Mouse (Mus musculus): ENCODE results near the gene Plxnc1. TPM values are rescaled to one million over a fixed set of nuclear protein-coding genes. Genes with fewer than 3 reads are reported as not detected.

The Plxnc1 gene
- total RNA-seq, 2 experiments from 2014 or later: 32.5 to 33.9 TPM

DNA sequence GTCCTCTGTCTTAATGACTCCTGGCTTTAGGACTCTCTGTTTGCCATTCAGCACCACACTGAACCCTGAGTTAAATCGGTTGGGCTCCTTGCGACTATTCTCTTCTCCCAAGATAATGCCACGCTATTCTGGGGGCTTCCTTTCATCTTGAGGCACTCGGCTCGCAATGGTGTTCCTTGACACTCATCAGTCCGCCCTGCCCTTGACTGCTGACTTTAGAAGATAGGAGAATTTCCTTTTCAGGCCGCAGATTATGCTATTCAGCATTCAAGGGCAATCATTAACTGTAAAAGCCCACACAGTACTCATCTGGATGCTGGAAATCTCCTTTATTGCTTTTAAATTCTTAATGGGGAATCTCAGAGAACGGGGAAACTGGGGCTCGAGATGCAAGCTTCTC, 108.8 kb downstream of the Plxnc1 start:
- Histone ChIP-seq H3K4me3 (no peak overlapping the region), H3K27ac (no peak overlapping the region)
- no peak for DNase-seq (ENCODE audit: low spot score in 2 of 2)
- no peak for TF ChIP-seq CTCF (conservative IDR thresholded peaks at IDR 0.05)

DNA sequence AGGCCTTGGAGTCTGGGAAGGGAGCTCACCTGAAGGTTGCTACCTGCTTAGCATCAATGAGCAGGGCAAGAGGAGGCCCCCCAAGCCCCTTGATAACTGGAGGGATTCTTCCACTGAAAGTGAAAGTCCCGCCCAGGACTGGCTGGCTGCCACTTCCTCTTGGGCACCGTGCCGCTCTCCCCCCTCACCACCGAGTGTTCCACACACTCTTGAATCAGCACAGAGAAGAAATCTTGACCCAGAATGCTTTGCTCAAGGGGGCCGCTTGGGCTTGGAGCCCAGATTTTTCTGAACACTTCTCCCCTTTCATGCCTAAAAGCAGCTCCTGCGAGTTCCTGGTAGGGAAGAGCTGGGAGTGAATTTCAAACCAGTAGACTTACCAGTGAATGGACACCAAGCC, 115.2 kb downstream of the Plxnc1 start:
- DNase-seq (ENCODE audit: low spot score in 2 of 2): peak; percentile 82 to 88
- Histone ChIP-seq H3K4me3 (peak overlapping the region; percentile 33), H3K27ac (peak overlapping the region; percentile 84)
- no peak for TF ChIP-seq CTCF (conservative IDR thresholded peaks at IDR 0.05)

DNA sequence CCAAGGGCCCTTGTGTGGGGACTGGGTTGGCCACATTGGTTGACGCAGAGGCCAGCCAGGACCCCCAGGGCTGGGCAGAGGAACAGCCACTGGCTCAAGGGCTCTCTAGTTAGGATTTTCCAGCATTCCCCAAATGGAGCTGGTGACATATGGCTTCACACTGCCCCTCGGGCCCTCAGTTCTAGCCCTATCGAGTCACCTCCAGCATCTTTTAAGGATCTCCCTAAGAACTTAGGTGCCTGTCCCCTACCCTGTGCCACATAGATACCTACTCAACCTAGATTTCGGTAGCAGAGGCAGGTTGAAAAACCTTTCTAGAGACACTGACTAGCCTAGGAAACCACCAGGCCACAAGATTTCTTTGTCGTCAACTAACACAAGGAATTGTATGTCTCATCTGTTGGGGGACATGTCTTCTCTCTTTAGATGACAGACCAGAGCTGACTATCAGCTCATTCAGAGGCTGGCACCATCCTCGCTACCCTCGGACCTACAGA, 115.9 kb downstream of the Plxnc1 start:
- Histone ChIP-seq H3K27ac (peak overlapping the region; percentile 84), H3K4me3 (peak overlapping the region; percentile 33)
- DNase-seq (ENCODE audit: low spot score in 2 of 2): no peak
- TF ChIP-seq CTCF (conservative IDR thresholded peaks at IDR 0.05): no peak

DNA sequence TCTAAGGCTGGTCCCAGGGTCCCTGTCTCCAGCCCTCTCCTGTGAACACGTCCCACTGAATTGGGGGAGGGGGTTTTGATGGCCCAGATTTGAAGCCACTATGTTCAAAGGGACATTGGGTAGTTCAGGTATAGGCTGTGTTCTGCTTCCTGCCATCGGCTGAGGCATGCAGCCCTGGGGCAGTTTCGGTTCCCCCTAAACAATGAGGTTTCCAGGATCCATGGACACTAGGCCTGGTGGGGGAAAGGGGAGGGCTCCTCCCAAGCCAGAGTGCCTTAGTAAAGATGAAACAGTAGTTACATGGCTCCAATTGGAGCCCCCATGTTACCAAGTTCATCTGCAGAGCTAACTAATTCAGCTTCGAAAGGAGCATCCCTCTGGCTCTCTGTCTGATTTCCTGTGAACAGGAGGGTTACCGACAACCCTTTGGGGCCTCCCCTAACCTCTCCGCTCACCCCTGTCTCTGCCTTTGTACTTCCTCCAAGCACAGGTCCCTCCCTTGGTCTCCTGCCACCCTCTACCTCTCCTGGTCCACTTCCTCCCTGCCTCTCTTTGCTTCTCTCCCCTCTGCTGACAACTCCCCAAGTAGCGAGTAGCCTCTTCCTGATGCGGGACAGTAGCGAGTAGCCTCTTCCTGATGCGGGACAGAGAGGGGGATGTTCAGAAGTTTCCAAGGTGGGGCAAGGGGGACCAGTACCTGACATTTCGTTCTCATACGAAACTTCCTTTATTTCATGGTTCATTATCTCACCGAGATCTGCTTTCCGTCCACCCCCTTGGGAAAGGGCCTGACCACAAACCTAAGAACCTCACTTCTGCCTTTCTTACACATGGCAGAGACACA, 116.5 kb downstream of the Plxnc1 start:
- Histone ChIP-seq H3K27ac (peak overlapping the region; percentile 84), H3K4me3 (no peak overlapping the region)
- no peak for TF ChIP-seq CTCF (conservative IDR thresholded peaks at IDR 0.05)
- no peak for DNase-seq (ENCODE audit: low spot score in 2 of 2)

DNA sequence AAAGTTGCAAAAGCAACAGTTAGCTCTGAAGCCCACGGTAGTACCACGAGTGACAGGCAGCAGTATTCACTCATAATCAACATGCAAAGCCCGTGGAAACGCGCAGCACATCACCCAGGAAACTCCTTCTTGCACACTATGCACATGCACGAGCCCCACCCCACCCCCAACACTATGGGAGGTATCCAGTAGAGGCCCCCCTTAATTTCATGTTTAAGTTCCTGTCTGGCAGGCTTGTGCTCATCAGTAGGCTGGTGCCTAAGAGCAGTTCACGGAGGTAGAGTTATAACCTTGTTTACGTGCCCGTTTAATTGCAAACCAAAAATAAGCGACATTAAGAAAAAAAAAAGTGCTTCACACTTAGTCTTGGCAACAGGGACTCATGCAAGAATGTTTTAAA, 117.3 kb downstream of the Plxnc1 start:
- no peak overlapping the region for H3K27ac ChIP-seq
- H3K4me3 ChIP-seq: no peak overlapping the region
- DNase-seq (ENCODE audit: low spot score in 2 of 2): no peak
- no peak for TF ChIP-seq CTCF (conservative IDR thresholded peaks at IDR 0.05)

DNA sequence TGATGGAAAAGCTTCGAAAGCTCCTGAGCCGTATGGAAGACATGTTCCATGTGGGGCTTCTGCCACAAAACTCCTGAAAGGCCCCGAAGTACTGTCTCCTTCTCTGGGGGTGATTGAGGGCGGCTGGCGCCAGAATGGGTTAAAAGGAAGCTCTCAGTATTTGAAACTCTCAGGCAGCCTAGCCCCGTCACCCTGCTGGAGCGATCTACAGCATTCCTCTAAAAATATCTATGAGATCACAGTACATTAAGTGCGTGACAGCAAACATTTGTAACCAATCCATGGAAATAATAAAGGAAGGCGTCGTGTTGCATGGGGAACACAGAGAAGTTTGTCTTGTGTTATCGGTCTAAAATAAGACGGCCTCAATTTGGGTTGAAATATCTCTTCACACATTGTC, 118.2 kb downstream of the Plxnc1 start:
- no peak for TF ChIP-seq CTCF (conservative IDR thresholded peaks at IDR 0.05)
- no peak overlapping the region for H3K27ac ChIP-seq
- DNase-seq (ENCODE audit: low spot score in 2 of 2): no peak
- no peak overlapping the region for H3K4me3 ChIP-seq

DNA sequence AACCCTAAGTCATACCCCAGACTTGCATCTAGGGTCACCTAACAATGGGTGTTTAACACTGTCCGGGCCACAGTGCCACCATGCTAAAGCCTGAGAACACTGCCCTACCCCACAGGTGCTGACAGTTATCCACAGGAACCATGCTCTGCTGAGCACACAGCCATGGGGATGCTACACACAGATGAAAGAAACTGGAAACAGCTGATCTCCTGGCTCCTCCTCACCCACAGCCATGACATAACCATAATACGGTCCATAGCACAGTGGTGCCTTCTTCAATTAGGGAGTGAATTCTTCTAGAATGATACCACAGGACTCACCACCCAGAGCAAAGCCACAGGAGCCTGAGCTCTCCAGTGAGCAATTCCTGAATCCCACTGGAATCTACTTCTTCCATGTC, 118.7 kb downstream of the Plxnc1 start:
- no peak for TF ChIP-seq CTCF (conservative IDR thresholded peaks at IDR 0.05)
- Histone ChIP-seq H3K4me3 (no peak overlapping the region), H3K27ac (no peak overlapping the region)
- no peak for DNase-seq (ENCODE audit: low spot score in 2 of 2)

DNA sequence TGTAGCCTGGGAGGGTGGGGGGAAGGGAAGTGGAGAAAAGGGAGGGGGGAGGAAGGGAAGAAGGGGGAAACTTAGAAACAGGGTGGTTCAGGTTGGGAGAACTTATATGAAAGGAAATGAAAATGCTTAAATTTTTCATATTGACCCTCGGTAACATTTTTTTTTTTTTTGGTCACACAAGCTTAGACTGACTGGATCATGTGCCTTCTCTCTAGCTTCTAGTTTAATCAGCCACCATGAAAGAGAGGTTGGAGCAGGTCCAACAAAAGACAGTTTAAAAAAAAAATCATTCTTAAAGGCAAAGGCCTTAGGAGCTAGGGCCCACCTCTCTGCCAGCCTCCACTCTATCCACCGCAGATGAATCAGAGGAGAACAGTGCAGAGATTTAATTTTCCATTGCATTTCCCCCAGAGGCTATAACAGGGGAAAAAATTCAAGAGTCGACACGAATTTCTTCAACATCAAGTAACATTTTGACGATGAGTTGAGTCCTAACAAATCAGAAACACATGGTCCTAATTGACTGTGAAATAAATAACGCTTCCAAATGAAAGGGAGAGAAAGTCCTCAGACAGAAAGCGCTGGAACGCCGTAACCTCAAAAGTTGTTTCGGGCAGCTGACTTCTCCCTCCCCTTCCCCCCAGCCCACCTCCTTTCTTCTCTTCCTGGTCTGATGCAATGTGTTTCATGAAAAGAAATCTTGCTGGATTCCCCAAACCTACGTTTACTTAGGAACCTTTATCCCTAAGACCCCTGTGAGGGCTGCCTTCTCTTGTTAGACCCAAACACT, 120.5 kb downstream of the Plxnc1 start:
- Histone ChIP-seq H3K27ac (no peak overlapping the region), H3K4me3 (no peak overlapping the region)
- DNase-seq (ENCODE audit: low spot score in 2 of 2): no peak
- TF ChIP-seq CTCF (conservative IDR thresholded peaks at IDR 0.05): no peak

DNA sequence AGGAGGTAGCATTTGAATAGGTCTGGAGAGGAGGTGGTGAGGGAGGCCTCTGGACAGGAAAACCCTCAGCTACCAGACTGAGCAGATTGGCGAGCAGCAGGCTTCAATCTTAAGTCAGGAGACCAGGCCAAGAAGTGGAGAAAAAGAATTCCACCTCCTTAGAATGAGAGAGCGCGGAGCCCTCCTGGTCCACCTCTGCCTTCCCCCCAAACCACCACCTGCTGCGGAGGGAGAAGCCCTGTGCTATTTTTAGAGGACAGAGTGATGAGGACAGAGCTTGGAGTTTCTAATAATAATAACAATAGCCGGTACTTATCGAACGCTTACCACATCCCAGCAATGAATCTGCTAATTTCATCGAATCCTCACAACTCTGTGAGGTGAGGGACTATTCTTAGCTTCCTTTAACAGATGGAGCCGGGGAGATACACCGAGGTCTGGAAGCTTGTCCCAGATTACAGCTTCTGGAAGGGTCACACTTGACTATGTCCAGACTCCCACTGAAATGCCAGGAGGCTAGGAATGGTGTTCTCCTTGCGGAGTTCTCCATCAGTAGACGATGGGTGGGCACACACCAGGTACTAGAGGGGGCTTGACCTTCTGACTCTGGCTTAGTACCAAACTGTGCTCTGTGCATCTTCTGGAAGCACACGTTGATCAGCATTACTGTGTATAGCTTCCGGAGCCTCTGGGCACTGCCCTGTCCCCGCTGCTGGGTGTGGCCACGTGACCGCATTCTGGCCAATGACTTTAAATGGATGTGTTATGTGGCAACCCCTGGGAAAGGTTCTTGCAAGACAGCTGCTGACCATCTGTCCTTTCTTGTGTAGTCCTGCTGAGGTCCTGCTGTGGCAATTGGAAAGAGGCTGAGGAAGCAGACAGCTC, 125.6 kb downstream of the Plxnc1 start:
- DNase-seq (ENCODE audit: low spot score in 2 of 2): no peak
- no peak for TF ChIP-seq CTCF (conservative IDR thresholded peaks at IDR 0.05)
- no peak overlapping the region for H3K4me3 ChIP-seq
- no peak overlapping the region for H3K27ac ChIP-seq

DNA sequence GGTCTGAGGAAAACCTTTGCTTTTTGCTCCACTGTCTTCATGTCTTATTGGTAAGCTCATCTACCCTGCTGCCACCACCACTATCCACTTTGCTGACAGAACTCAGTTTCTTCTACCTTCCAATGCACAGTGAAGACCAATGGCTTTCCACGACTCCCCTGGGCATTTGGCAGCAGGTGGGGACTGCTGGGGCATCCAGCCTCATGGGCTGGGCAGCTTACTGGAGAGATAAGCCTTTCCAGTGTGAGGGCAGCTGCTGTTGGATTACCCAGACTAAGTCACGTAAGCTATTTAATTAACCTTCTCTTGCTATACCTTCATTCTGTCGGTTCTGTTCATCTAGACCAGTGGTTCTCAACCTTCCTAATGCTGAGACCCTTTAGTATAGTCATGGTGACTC, 126.5 kb downstream of the Plxnc1 start:
- Histone ChIP-seq H3K27ac (no peak overlapping the region), H3K4me3 (no peak overlapping the region)
- no peak for DNase-seq (ENCODE audit: low spot score in 2 of 2)
- TF ChIP-seq CTCF (conservative IDR thresholded peaks at IDR 0.05): no peak

DNA sequence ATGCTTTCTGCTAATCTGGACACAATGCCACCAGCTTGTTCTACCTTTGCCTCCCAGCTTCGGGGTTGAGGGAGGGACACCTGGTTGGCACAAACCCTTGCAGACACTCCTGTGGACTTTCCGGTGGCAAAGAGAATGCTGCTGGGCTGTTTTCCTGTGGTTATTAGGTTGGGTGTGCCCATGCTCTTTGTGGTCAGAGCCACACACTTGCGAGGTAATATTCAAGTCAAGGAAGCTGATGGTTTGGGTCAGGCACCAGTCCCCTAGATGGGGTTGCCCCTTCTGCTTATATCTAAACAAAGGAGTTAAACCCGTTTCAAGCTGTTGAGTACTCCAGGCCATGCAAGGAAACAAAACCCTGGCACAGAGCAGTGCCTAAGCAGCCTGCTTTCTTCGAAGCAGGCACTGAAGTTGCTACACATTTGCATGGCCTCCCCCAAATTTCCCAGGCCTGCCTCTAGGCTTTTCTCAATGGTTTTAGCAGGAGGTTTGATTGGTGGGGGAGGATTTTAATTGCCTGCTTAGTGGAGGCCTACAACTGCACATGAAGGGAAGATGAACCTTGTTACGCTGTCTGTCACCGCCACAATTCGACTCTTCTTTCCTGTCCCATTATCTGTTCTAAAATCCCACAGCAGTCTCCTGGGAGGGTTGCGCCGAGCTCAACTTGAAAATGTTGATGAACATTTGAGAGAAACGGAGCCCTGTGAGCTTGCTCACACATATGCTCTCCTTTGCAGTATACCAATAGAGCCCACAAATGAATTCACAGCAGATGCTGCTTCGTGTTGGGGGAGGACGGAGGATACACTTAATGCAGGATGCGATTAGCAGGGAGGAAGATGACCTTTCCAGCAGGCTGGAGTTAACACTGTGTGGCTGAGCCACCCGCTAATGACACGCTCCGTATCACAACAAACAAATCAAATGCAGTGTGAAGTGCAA, 132.5 kb downstream of the Plxnc1 start:
- no peak for TF ChIP-seq CTCF (conservative IDR thresholded peaks at IDR 0.05)
- DNase-seq (ENCODE audit: low spot score in 2 of 2): peak; percentile 32 to 54
- H3K27ac ChIP-seq: peak overlapping the region; percentile 53; the same call in 1 of the 2 replicates
- H3K4me3 ChIP-seq: no peak overlapping the region
